Mouse (Mus musculus) liver, adult (tissue): ENCODE data around the gene BC048507.

Source experiments
- GATA4 ChIP-seq: IDR thresholded peaks from 2 replicates; pipeline ENCODE4 v1.6.1; 2014; ENCODE audit warnings: mild to moderate bottlenecking, low read length; ENCODE audit not compliant: insufficient replicate concordance

Gene BC048507

GRCm38 (mm10) chr13:67863026-67863425 is at the start of gene BC048507:
Gene BC048507, plus strand, starts transcription at chr13:67863326.
- TF ChIP-seq GATA4 = no peak

DNA sequence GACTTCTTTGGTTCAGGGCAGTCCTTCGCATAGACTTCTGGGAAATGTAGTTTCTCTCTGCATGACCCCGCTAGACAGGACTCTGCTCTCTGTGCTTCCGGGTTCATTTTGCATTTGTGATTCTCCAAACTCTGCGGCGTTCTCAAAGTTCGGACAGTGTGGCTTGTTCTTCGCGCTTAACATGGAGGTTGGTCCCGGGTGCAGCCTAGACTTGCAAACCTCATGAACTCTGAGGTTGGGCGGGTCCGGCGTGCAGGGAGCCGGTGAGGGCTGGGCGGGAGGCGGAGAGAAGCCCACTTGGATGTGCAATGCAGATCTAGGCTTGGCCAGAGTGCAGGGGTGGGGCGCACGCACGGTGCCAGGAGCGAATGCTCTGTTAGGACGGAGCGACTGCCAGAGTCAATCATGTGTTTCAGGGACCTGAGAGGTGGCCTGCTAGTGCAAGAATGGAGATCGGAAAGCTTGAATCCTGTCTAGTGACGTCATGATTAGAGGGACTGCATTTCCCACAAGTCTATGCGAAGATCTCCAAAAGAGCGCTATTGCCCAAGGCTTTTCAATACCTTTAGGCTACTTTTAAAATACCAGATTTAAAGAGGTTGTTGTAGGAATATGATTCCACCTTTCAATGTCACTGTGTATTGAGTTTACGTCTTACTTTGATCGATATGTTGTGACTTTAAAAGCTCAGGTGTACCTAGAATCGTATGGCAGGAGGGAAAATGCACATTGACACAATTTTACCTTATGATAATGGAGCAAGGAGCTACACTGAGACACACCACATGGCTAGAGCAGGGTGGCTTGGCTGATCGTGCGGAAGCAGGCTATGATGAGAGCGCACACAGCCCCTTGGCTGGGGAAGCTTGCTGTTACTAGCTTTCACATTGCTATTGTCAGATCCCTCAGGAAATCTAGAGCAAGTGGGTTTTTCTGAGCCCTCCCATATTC is 49.1 kb upstream of the BC048507 start, which contains the start of gene Zfp273:
TSS of gene Zfp273 (plus strand) at position 31 of the 951 bp plus-strand sequence.
- TF ChIP-seq GATA4 = no peak

GRCm38 (mm10) chr13:67818636-67819035 is 44.5 kb upstream of the BC048507 start:
- TF ChIP-seq GATA4 = no peak

DNA sequence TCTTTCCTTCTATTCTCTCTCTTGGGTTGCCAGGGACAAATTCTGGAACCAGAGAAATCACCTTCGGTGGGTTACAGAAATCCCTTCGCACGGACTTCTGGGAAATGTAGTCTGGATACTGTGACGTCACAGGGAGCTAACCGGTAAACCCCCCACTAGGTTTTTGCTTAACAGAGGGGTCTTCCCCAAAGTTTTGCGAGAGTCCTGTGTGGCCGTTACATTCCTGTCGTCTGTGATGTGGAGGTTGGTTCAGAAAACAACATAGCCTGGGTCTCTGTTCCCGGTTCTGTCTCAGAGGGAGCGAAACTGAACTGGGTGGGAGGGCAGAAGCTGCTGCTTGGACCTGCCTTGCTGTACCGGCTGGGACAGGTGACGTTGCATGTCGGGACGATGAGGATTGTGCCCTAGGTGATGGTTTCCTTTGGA is 32.2 kb upstream of the BC048507 start, which contains the start of gene Gm10037:
TSS of gene Gm10037 (plus strand) at position 196 of the 426 bp plus-strand sequence.
- no peak for TF ChIP-seq GATA4

DNA sequence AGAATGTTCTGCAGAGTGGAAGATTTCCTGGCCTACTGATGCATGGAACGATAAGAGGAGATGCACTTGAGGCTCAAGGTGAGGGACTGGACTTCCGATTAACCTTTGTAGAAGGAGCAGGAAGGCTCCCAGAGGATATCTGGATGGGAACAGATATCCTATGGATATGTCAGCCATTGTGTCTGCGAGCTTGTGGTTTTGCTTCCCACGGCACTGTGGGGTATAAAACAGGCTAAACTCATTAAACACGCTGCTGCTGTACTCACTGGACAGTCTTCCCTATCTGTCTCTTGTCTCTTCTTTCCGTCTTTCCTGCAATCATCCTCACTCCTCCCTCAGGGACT is 19.4 kb upstream of the BC048507 start:
- TF ChIP-seq GATA4 = no peak

- no peak for TF ChIP-seq GATA4
These were observed 18.8 kb upstream of the BC048507 start for GRCm38 (mm10) chr13:67844119-67844852.

DNA sequence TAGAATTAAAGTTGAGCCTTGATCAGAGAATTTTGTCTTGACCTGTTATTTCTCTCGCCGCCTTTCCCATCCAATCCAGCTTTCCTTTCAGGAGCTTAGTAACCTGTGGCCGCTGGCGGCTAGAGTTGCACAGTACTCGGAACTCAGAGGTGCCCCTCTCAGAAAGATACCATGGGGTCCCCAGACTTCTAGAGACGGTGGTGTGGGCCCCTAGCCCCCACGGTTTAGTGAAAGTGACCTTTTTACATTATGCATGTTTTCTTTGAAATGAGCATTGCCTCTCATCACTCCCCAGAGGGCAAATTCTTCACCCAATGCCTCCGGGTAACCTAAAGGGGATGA is 18.3 kb upstream of the BC048507 start:
- TF ChIP-seq GATA4 = no peak

- no peak for TF ChIP-seq GATA4
These were observed 12.8 kb upstream of the BC048507 start for GRCm38 (mm10) chr13:67850361-67850760.

- no peak for TF ChIP-seq GATA4
These were observed 10.0 kb upstream of the BC048507 start for GRCm38 (mm10) chr13:67853130-67853529.

- no peak for TF ChIP-seq GATA4
These were observed 9.1 kb upstream of the BC048507 start for GRCm38 (mm10) chr13:67853983-67854382.

DNA sequence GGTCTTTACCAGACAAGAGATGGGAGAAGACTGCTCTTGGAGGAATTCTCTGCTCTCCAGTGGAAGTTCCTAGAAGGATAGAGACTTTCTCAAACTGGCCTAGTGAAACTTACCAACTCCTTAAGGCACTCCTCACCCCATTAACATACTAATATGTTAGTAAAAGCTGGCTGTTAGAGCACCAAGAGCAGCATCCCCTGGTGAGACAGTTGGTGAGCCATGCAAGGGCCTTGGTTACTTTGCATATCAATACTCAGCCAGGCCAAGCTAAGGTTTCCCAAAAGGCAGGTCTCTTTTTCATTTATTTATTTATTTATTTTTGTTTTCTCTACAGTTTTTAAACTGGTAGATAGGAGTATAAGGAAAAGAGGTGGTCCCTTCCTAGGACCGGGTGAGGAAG is 5.8 kb upstream of the BC048507 start:
- TF ChIP-seq GATA4 = no peak

DNA sequence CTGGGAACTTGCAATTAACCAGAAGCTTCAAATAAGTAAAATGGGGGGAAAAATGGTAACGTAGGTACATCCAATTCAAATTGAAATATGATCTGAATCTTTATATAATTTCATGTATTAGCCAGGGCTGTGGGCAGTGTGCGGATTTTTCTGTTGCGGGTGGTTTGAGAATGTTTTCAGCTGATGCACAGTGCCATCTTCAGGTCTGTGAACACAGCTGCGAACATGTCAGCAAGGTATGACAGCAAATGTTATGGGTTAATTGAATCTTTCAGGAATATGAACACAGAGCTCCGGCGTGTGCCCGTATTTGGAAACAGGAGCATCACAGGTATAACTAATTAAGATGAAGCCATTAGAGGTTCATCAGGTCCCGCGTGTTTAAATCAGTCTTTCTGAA is 618 bp upstream of the BC048507 start:
- TF ChIP-seq GATA4 = no peak

DNA sequence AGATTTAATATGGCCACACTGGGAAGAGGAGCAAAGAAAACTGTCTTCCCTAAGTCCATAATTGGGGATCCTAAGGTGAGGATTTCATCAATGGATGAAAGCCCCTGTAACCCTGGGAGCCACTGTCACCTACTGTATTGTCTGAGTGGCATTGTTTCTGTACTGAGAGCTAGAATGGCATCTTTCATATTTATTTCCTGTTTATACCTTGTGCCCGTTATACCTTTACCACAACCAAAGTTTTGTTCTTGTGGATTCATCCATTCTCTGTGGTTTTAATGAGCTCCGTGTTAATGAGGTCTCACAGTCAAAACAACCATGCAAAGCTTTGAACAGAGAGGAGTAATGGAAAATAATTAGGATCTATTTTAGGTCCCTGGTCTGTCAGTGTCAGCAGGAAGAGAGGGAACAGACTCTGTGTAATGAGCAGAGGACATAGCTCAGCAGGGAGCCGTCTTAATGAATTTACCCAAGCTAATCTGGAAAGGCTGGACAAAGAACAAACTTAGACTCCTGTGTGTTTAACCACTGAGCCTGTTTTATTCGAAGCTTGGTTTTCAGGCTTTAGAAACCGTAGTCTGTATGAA is 1.7 kb downstream of the BC048507 start:
- TF ChIP-seq GATA4 = no peak

DNA sequence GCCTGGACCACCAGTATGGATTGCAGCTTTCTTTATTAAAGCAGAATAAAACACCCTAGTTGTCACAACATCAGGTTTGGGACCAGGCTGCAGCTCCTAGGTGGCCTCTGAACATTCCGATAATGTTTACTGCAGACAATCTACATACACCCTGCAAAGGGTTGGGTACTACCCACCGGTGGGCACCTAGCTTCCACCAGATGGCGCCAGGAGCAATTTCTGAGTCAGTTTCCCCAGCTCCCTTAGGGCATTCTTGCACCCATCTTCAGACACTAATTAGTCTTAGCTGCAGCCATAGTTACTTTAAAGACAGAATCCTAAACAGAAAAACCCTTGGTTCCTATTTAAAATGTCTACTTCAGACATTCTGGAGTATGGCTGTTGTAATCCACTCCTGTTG is 4.8 kb downstream of the BC048507 start:
- TF ChIP-seq GATA4 = no peak

- no peak for TF ChIP-seq GATA4
These were observed 13.7 kb downstream of the BC048507 start for GRCm38 (mm10) chr13:67876699-67877254.

- no peak for TF ChIP-seq GATA4
These were observed 20.8 kb downstream of the BC048507 start for GRCm38 (mm10) chr13:67883966-67884365.

- TF ChIP-seq GATA4 = no peak
These were observed 46.6 kb downstream of the BC048507 start for GRCm38 (mm10) chr13:67909759-67910158.
